Mouse (Mus musculus): ENCODE data around the gene Khdrbs1. TPM values are rescaled to one million over a fixed set of nuclear protein-coding genes. Genes with fewer than 3 reads are reported as not detected.
"Not testable (repeated sequence)": the region's sequence is repeated elsewhere in the genome, so short reads cannot be mapped to it uniquely, and the experiment has no call there.

Khdrbs1 gene
- polyA plus RNA-seq, 1 experiment = 40.9 TPM

GRCm38 (mm10) chr4:129736173-129736572 lies 5.9 kb downstream of the Khdrbs1 start:
- no peak overlapping the region for H3K4me3 ChIP-seq (ENCODE audit: extremely low read depth, insufficient read depth, insufficient read length)
- no peaks in the 10 kb centered on the region for H3K27me3 ChIP-seq (ENCODE audit: control insufficient read depth, insufficient read depth, low read length)
- H3K36me3 ChIP-seq (ENCODE audit: control insufficient read depth, insufficient read depth, low read length) = peaks cover 1% of the 10 kb centered on the region; the same call in 1 of the 2 replicates
- TF ChIP-seq CTCF (IDR thresholded peaks at IDR 0.05; ENCODE audit: extremely low read depth, insufficient read depth, insufficient read length, insufficient replicate concordance) (no peak), POLR2A (IDR thresholded peaks at IDR 0.05; ENCODE audit: low read depth, low read length) (no peak)
- H3K4me1 ChIP-seq (ENCODE audit: control insufficient read depth, insufficient read depth, insufficient read length) = peaks cover 7% of the 10 kb centered on the region
- WGBS = 62% methylated on average over 1 of the region's 1 CpGs
- no peak overlapping the region for H3K27ac ChIP-seq (ENCODE audit: insufficient read depth, low read length)
- DNase-seq (ENCODE audit: low read depth in 1 of 2, low spot score in 2 of 2) = no peak

GRCm38 (mm10) chr4:129735485-129735884 lies 6.6 kb downstream of the Khdrbs1 start:
- not testable (repeated sequence) for H3K4me3 ChIP-seq (ENCODE audit: extremely low read depth, insufficient read depth, insufficient read length); H3K27ac ChIP-seq (ENCODE audit: insufficient read depth, low read length); H3K27me3 ChIP-seq (ENCODE audit: control insufficient read depth, insufficient read depth, low read length); DNase-seq (ENCODE audit: low read depth in 1 of 2, low spot score in 2 of 2); H3K4me1 ChIP-seq (ENCODE audit: control insufficient read depth, insufficient read depth, insufficient read length); H3K36me3 ChIP-seq (ENCODE audit: control insufficient read depth, insufficient read depth, low read length)
- 90% methylated on average over 4 of the region's 4 CpGs for WGBS

- Histone ChIP-seq H3K4me3 (ENCODE audit: extremely low read depth, insufficient read depth, insufficient read length) (no peak overlapping the region), H3K36me3 (ENCODE audit: control insufficient read depth, insufficient read depth, low read length) (peaks cover 11% of the 10 kb centered on the region), H3K27ac (ENCODE audit: insufficient read depth, low read length) (no peak overlapping the region), H3K4me1 (ENCODE audit: control insufficient read depth, insufficient read depth, insufficient read length) (peaks cover 5% of the 10 kb centered on the region), H3K27me3 (ENCODE audit: control insufficient read depth, insufficient read depth, low read length) (no peaks in the 10 kb centered on the region)
- no peak for DNase-seq (ENCODE audit: low read depth in 1 of 2, low spot score in 2 of 2)
- TF ChIP-seq CTCF (IDR thresholded peaks at IDR 0.05; ENCODE audit: extremely low read depth, insufficient read depth, insufficient read length, insufficient replicate concordance) = no peak
- TF ChIP-seq POLR2A (IDR thresholded peaks at IDR 0.05; ENCODE audit: low read depth, low read length) = no peak
- WGBS = 34% methylated on average over 5 of the region's 5 CpGs
These were observed 10.7 kb downstream of the Khdrbs1 start for GRCm38 (mm10) chr4:129731423-129731822.

GRCm38 (mm10) chr4:129716310-129716709 lies 25.8 kb downstream of the Khdrbs1 start:
- peaks cover 53% of the 10 kb centered on the region for H3K36me3 ChIP-seq (ENCODE audit: control insufficient read depth, insufficient read depth, low read length)
- H3K4me3 ChIP-seq (ENCODE audit: extremely low read depth, insufficient read depth, insufficient read length) = no peak overlapping the region
- 92% methylated on average over 9 of the region's 9 CpGs for WGBS

GRCm38 (mm10) chr4:129709486-129710129 lies 32.5 kb downstream of the Khdrbs1 start:
- H3K4me1 ChIP-seq (ENCODE audit: control insufficient read depth, insufficient read depth, insufficient read length) = no peaks in the 10 kb centered on the region
- no peak overlapping the region for H3K27ac ChIP-seq (ENCODE audit: insufficient read depth, low read length)
- H3K36me3 ChIP-seq (ENCODE audit: control insufficient read depth, insufficient read depth, low read length) = peaks cover 44% of the 10 kb centered on the region
- 93% methylated on average over 8 of the region's 8 CpGs for WGBS
- no peak for DNase-seq (ENCODE audit: low read depth in 1 of 2, low spot score in 2 of 2)
- H3K4me3 ChIP-seq (ENCODE audit: extremely low read depth, insufficient read depth, insufficient read length) = no peak overlapping the region
- H3K27me3 ChIP-seq (ENCODE audit: control insufficient read depth, insufficient read depth, low read length) = no peaks in the 10 kb centered on the region
- TF ChIP-seq CTCF (IDR thresholded peaks at IDR 0.05; ENCODE audit: extremely low read depth, insufficient read depth, insufficient read length, insufficient replicate concordance) (no peak), POLR2A (IDR thresholded peaks at IDR 0.05; ENCODE audit: low read depth, low read length) (no peak)

More at GRCm38 (mm10) chr4:129716310-129716709, 25.8 kb downstream of the Khdrbs1 start:
- no peak for DNase-seq (ENCODE audit: low read depth in 1 of 2, low spot score in 2 of 2)
- no peak for TF ChIP-seq CTCF (IDR thresholded peaks at IDR 0.05; ENCODE audit: extremely low read depth, insufficient read depth, insufficient read length, insufficient replicate concordance)
- TF ChIP-seq POLR2A (IDR thresholded peaks at IDR 0.05; ENCODE audit: low read depth, low read length) = no peak
- Histone ChIP-seq H3K27ac (ENCODE audit: insufficient read depth, low read length) (no peak overlapping the region), H3K27me3 (ENCODE audit: control insufficient read depth, insufficient read depth, low read length) (no peaks in the 10 kb centered on the region), H3K4me1 (ENCODE audit: control insufficient read depth, insufficient read depth, insufficient read length) (no peaks in the 10 kb centered on the region)

GRCm38 (mm10) chr4:129706750-129707149 lies 35.4 kb downstream of the Khdrbs1 start:
- no peaks in the 10 kb centered on the region for H3K4me1 ChIP-seq (ENCODE audit: control insufficient read depth, insufficient read depth, insufficient read length)
- DNase-seq (ENCODE audit: low read depth in 1 of 2, low spot score in 2 of 2) = no peak
- H3K27me3 ChIP-seq (ENCODE audit: control insufficient read depth, insufficient read depth, low read length) = no peaks in the 10 kb centered on the region
- WGBS = 86% methylated on average over 3 of the region's 3 CpGs
- H3K27ac ChIP-seq (ENCODE audit: insufficient read depth, low read length) = no peak overlapping the region
- no peak overlapping the region for H3K4me3 ChIP-seq (ENCODE audit: extremely low read depth, insufficient read depth, insufficient read length)
- peaks cover 31% of the 10 kb centered on the region for H3K36me3 ChIP-seq (ENCODE audit: control insufficient read depth, insufficient read depth, low read length)
- TF ChIP-seq CTCF (IDR thresholded peaks at IDR 0.05; ENCODE audit: extremely low read depth, insufficient read depth, insufficient read length, insufficient replicate concordance) (no peak), POLR2A (IDR thresholded peaks at IDR 0.05; ENCODE audit: low read depth, low read length) (no peak)

GRCm38 (mm10) chr4:129702454-129702853 lies 39.6 kb downstream of the Khdrbs1 start:
- DNase-seq (ENCODE audit: low read depth in 1 of 2, low spot score in 2 of 2) = no peak
- Histone ChIP-seq H3K4me1 (ENCODE audit: control insufficient read depth, insufficient read depth, insufficient read length) (no peaks in the 10 kb centered on the region), H3K4me3 (ENCODE audit: extremely low read depth, insufficient read depth, insufficient read length) (no peak overlapping the region), H3K36me3 (ENCODE audit: control insufficient read depth, insufficient read depth, low read length) (peaks cover 12% of the 10 kb centered on the region), H3K27ac (ENCODE audit: insufficient read depth, low read length) (no peak overlapping the region), H3K27me3 (ENCODE audit: control insufficient read depth, insufficient read depth, low read length) (no peaks in the 10 kb centered on the region)
- 70% methylated on average over 11 of the region's 11 CpGs for WGBS
- TF ChIP-seq CTCF (IDR thresholded peaks at IDR 0.05; ENCODE audit: extremely low read depth, insufficient read depth, insufficient read length, insufficient replicate concordance) = no peak
- TF ChIP-seq POLR2A (IDR thresholded peaks at IDR 0.05; ENCODE audit: low read depth, low read length) = no peak

Measured in spleen, adult 2 months (tissue).